Mouse (Mus musculus): ENCODE data around the gene 1300017J02Rik.

GRCm38 (mm10) chr9:103205786-103206185, 99.1 kb downstream of the 1300017J02Rik start:
- TF ChIP-seq EP300 (IDR thresholded peaks at IDR 0.05; ENCODE audit: insufficient read depth, low read depth, low read length) = no peak
- no peak for TF ChIP-seq POLR2A (IDR thresholded peaks at IDR 0.05; ENCODE audit: insufficient read depth, low read length)
- TF ChIP-seq CTCF (IDR thresholded peaks at IDR 0.05; ENCODE audit: low read depth, low read length) = no peak

Data from ES-Bruce4 (cell line).